Mouse (Mus musculus) heart, embryonic 14.5 days (tissue): ENCODE data around the gene Tcf19. TPM values are rescaled to one million over a fixed set of nuclear protein-coding genes. Genes with fewer than 3 reads are reported as not detected.
A peak's percentile ranks its signal among the peaks of the same experiment; 100 is the strongest.

ENCODE experiments used
- ATAC-seq: fragments of 200-750 bp; cut with Nextera tagmentation; 2 replicates; pipeline ENCODE4 v1.8.0; 2017; ENCODE audit warnings: low read depth, moderate TSS enrichment; ENCODE audit not compliant: insufficient number of reproducible peaks, insufficient read depth, low FRiP score
- H3K27ac ChIP-seq, 2 experiments: fragments of 200-500 bp in 1 of 2; fragments of 300-500 bp in 1 of 2; sonication (generic) in 1 of 2; replicated peaks in 1 of 2; 2 replicates each; pipeline ENCODE4 v1.5.1; 2012 to 2014; ENCODE audit warnings: low read depth in 2 of 2, low read length in 2 of 2, control low read depth in 1 of 2, mild to moderate bottlenecking in 1 of 2, mixed read lengths in 1 of 2; ENCODE audit not compliant: control insufficient read depth in 1 of 2, insufficient read depth in 1 of 2
- H3K27me3 ChIP-seq: fragments of 300-500 bp; sonication (generic); 2 replicates; pipeline ENCODE4 v1.6.1; 2014; ENCODE audit warnings: mild to moderate bottlenecking, low read length, control low read depth; ENCODE audit not compliant: control insufficient read depth, insufficient read depth
- H3K36me3 ChIP-seq: fragments of 300-500 bp; sonication (generic); 2 replicates; pipeline ENCODE4 v1.6.1; 2014; ENCODE audit warnings: mild to moderate bottlenecking, control low read depth, low read length, mixed read lengths; ENCODE audit not compliant: control insufficient read depth, insufficient read depth
- H3K4me1 ChIP-seq, 2 experiments: fragments of 200-500 bp in 1 of 2; fragments of 300-500 bp in 1 of 2; sonication (generic) in 1 of 2; 2 replicates each; pipeline ENCODE4 v1.6.1; 2012 to 2014; ENCODE audit warnings: low read length in 2 of 2, control low read depth in 1 of 2, mixed read lengths in 1 of 2; ENCODE audit not compliant: control insufficient read depth in 2 of 2, insufficient read depth in 2 of 2
- H3K4me2 ChIP-seq: fragments of 300-500 bp; sonication (generic); 2 replicates; pipeline ENCODE4 v1.6.1; 2014; ENCODE audit warnings: mild to moderate bottlenecking, low read length
- H3K4me3 ChIP-seq, 2 experiments: fragments of 200-500 bp in 1 of 2; fragments of 300-500 bp in 1 of 2; sonication (generic) in 1 of 2; 2 replicates each; pipeline ENCODE4 v1.5.1; 2012 to 2014; ENCODE audit warnings: low read length in 2 of 2, mild to moderate bottlenecking in 2 of 2, control low read depth in 1 of 2, low read depth in 1 of 2, moderate library complexity in 1 of 2; ENCODE audit not compliant: control insufficient read depth in 1 of 2, insufficient read depth in 1 of 2
- H3K9ac ChIP-seq: fragments of 300-500 bp; sonication (generic); 2 replicates; pipeline ENCODE4 v1.6.1; 2014; ENCODE audit warnings: mild to moderate bottlenecking, low read length
- H3K9me3 ChIP-seq: fragments of 300-500 bp; sonication (generic); 2 replicates; pipeline ENCODE4 v1.6.1; 2016; ENCODE audit warnings: low read length, control low read depth; ENCODE audit not compliant: control insufficient read depth
- WGBS: fragments of 180-500 bp; shearing (Covaris S2); extraction: QIAGEN DNeasy Blood & Tissue Kit; methylation state at CpG from one replicate; pipeline ENCODE4 v1.1.7; 2014; 5-methylcytosine and 5-hydroxymethylcytosine counted together
- polyA plus RNA-seq: library from polyadenylated mRNA; unstranded; fragments of >200 nt; fragmentation: Nextera tagmentation; extraction: Ambion mirVana; gene quantifications from 2 replicates; pipeline ENCODE4 v1.2.1, GENCODE M21; 2014

The Tcf19 gene
- polyA plus RNA-seq, 1 experiment from 2014 or later, result 55.9 TPM

DNA sequence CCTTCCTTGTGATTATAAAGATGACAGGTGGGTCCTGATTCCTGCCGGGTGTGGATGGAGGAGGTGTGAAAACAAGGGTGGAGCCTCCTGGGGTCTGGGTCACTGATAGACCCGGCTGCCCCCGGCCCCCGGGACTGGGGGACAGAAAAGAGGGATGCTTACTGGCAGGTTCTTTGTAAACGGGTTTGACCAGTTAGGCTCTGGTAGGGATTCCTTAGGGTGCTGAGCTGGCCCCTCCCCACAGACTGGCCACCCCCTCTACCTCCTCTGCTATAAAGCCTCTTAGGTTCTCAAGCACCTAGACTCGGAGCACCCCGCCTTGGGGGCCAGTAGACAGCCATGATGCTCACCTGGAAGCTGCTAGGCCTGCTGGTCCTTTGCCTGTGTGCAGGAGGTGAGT is 16.3 kb upstream of the Tcf19 start, which contains the start of gene Psors1c2:
TSS of gene Psors1c2 (plus strand) at position 301 of the 400 bp plus-strand sequence.
- Histone ChIP-seq H3K4me1 (peaks cover 0 to 4% of the 10 kb centered on the region in 2 experiments; a peak in 1 of 4 replicates), H3K27me3 (no peaks in the 10 kb centered on the region), H3K4me3 (no peak within 1 kb of the TSS), H3K36me3 (peaks cover 29% of the 10 kb centered on the region), H3K27ac (no peak within 1 kb of the TSS), H3K9me3 (no peaks in the 10 kb centered on the region), H3K4me2 (no peak within 1 kb of the TSS), H3K9ac (no peak within 1 kb of the TSS)
- 17% methylated on average over 7 of the region's 7 CpGs for WGBS
- no peak for ATAC-seq

DNA sequence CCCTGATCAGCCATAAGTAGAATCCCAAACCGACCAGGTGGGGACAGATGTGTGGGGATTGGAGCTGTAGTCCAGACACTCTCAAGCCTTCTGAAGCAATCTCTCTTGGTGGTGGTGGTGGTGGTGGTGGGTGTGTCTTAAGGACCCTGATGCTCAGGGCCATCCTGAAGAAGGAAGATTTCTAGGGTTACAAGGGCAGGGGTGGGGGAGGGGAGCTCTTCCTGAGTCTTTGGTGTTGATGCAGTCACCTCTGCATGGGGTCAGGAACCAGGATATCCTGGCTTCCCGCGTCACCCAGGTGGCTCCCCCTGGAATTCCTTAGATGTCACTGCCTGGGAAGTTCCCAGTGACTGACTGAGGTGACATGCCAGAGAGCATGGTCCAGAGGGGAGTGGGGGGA is 15.7 kb upstream of the Tcf19 start:
- no peaks in the 10 kb centered on the region for H3K9me3 ChIP-seq
- ATAC-seq, result no peak
- H3K27me3 ChIP-seq, result no peaks in the 10 kb centered on the region
- WGBS, result 8% methylated on average over 3 of the region's 3 CpGs
- peaks cover 0 to 4% of the 10 kb centered on the region in 2 experiments; a peak in 1 of 4 replicates for H3K4me1 ChIP-seq
- no peak overlapping the region for H3K4me3 ChIP-seq
- no peak overlapping the region for H3K4me2 ChIP-seq
- H3K9ac ChIP-seq, result no peak overlapping the region
- H3K36me3 ChIP-seq, result peaks cover 31% of the 10 kb centered on the region
- no peak overlapping the region for H3K27ac ChIP-seq

- H3K4me3 ChIP-seq, result no peak overlapping the region
- H3K4me2 ChIP-seq, result no peak overlapping the region
- H3K27me3 ChIP-seq, result no peaks in the 10 kb centered on the region
- peaks cover 0 to 1% of the 10 kb centered on the region in 2 experiments; a peak in 1 of 4 replicates for H3K4me1 ChIP-seq
- peaks cover 72% of the 10 kb centered on the region for H3K36me3 ChIP-seq
- H3K27ac ChIP-seq, result no peak overlapping the region
- no peak for ATAC-seq
- no peak overlapping the region for H3K9ac ChIP-seq
- 64% methylated on average over 8 of the region's 8 CpGs for WGBS
- H3K9me3 ChIP-seq, result no peaks in the 10 kb centered on the region
These were observed 10.0 kb upstream of the Tcf19 start for GRCm38 (mm10) chr17:35526644-35527043.

DNA sequence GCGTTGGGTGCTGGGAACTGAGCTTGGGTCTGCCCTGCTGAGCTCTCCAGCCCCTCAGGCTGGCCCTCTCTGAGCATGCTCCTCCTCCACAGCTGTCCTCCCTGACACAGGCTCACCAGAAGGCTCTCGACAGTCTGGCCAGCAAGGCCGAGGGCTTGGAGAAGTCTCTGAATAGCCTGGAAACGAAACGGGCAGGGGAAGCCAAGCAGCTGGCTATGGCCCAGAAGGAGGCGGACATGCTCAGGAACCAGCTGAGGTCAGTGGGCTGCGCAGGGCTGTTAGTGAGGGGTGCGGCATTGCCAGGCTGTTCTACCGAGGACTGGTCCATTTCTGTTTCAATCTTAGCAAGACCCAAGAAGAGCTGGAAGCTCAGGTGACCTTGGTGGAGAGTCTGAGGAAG is 7.7 kb upstream of the Tcf19 start:
- H3K9me3 ChIP-seq, result no peaks in the 10 kb centered on the region
- no peaks in the 10 kb centered on the region for H3K27me3 ChIP-seq
- H3K4me1 ChIP-seq, result no peaks in the 10 kb centered on the region
- no peak overlapping the region for H3K27ac ChIP-seq
- no peak overlapping the region for H3K4me3 ChIP-seq
- H3K9ac ChIP-seq, result no peak overlapping the region
- H3K36me3 ChIP-seq, result peaks cover 66% of the 10 kb centered on the region
- no peak for ATAC-seq
- H3K4me2 ChIP-seq, result no peak overlapping the region
- 80% methylated on average over 9 of the region's 9 CpGs for WGBS

DNA sequence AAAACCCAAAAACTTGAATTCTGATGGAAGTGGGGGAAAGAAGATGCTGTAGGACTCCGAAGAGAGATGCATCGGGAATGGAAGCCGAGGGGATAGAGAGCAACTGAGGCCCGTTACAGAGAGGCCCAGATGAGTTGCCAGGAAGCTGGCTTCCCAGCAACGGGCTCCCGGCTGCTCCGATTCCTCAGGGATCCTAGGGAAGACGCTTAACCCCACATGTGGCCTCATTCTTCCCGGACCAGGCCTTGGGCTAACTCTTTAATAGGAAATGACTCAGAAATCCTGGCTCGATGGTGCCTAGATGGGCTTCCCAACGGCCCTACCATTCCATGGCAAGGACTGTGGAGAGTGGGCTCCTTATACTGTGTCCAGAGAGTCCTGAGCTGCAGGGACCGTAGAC is 902 bp upstream of the Tcf19 start:
- ATAC-seq, result no peak
- H3K27me3 ChIP-seq, result no peaks in the 10 kb centered on the region
- peak overlapping the region; percentile 92 for H3K4me2 ChIP-seq
- 8% methylated on average over 12 of the region's 12 CpGs for WGBS
- H3K36me3 ChIP-seq, result peaks cover 26% of the 10 kb centered on the region
- H3K4me3 ChIP-seq, result peak overlapping the region; percentile 70 to 73
- H3K27ac ChIP-seq, result peak overlapping the region; percentile 17 to 68; a peak in 2 of 4 replicates
- peaks cover 14 to 27% of the 10 kb centered on the region in 2 experiments for H3K4me1 ChIP-seq
- peak overlapping the region; percentile 74 for H3K9ac ChIP-seq
- no peaks in the 10 kb centered on the region for H3K9me3 ChIP-seq

GRCm38 (mm10) chr17:35515911-35516640 is 548 bp downstream of the Tcf19 start:
- peak overlapping the region; percentile 70 to 73 for H3K4me3 ChIP-seq
- 7% methylated on average over 25 of the region's 25 CpGs for WGBS
- H3K36me3 ChIP-seq, result peaks cover 22% of the 10 kb centered on the region
- H3K4me2 ChIP-seq, result peak overlapping the region; percentile 92
- peak overlapping the region; percentile 16; a peak in 3 of 4 replicates for H3K27ac ChIP-seq
- H3K9me3 ChIP-seq, result no peaks in the 10 kb centered on the region
- H3K9ac ChIP-seq, result peak overlapping the region; percentile 79
- no peak for ATAC-seq
- H3K4me1 ChIP-seq, result peaks cover 14 to 27% of the 10 kb centered on the region in 2 experiments
- H3K27me3 ChIP-seq, result no peaks in the 10 kb centered on the region

DNA sequence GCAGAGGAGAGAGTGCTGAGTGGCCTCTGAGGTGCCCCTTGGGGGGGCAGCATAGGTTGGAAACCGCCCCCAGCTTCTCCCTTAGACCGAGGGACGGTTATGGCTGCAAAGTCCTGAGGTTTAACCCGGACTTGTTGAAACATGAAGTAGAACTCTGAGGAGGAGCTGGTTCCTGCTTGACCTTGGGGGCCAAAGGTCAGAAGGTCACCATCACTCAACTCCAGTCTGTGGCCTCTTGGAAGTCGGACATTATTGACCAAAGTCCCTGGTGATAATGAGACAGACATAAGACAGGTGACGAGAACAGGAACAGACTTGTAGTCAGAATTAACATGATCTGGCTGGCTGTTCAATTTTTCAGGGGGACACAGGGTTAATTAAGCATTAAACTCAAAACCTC is 1.9 kb downstream of the Tcf19 start:
- Histone ChIP-seq H3K9ac (peak overlapping the region; percentile 79), H3K9me3 (no peaks in the 10 kb centered on the region), H3K27ac (no peak overlapping the region), H3K4me3 (peak overlapping the region; percentile 2 to 73; a peak in 2 of 4 replicates), H3K4me1 (peaks cover 14 to 27% of the 10 kb centered on the region in 2 experiments), H3K4me2 (peak overlapping the region; percentile 92), H3K27me3 (no peaks in the 10 kb centered on the region), H3K36me3 (peaks cover 18% of the 10 kb centered on the region)
- ATAC-seq, result no peak
- 58% methylated on average over 6 of the region's 6 CpGs for WGBS
